Mouse (Mus musculus): ENCODE data around the gene Ankra2. TPM values are rescaled to one million over a fixed set of nuclear protein-coding genes. Genes with fewer than 3 reads are reported as not detected.

The Ankra2 gene
- polyA plus RNA-seq (2014; fragmentation: Nextera tagmentation; extraction: Ambion mirVana): 19.4 and 20.2 TPM in 2 replicates

- H3K9me3 ChIP-seq (ENCODE audit: control insufficient read depth, low read length): no peaks in the 10 kb centered on the region
- peak within 1 kb of the TSS; percentile 72 for H3K4me3 ChIP-seq (ENCODE audit: low read depth, low read length)
- H3K4me1 ChIP-seq (replicated peaks; ENCODE audit: control insufficient read depth, insufficient read depth, low read length): peaks cover 15% of the 10 kb centered on the region
- H3K27ac ChIP-seq (ENCODE audit: low read depth, low read length): peak within 1 kb of the TSS; percentile 83
- peak within 1 kb of the TSS; percentile 93 for H3K4me2 ChIP-seq
- ATAC-seq (replicated peaks; ENCODE audit: low FRiP score) (peak; percentile 98), DNase-seq (ENCODE audit: low spot score) (peak; percentile 99)
- peak within 1 kb of the TSS; percentile 81 for H3K9ac ChIP-seq (ENCODE audit: low read depth, low read length)
- peaks cover 9% of the 10 kb centered on the region; the same call in 1 of the 2 replicates for H3K36me3 ChIP-seq (ENCODE audit: control insufficient read depth, insufficient read depth, low read length)
- WGBS: under 1% methylated on average over 71 of the region's 71 CpGs
- no peaks in the 10 kb centered on the region for H3K27me3 ChIP-seq (replicated peaks; ENCODE audit: control insufficient read depth, insufficient read depth, low read length)
These were observed at the start of gene Ankra2, which contains the start of gene Utp15 for GRCm38 (mm10) chr13:98262636-98263457. Gene Ankra2, plus strand, starts transcription at chr13:98263074. Gene Utp15, minus strand, starts transcription at chr13:98263041.

GRCm38 (mm10) chr13:98222848-98223247, 40.0 kb upstream of the Ankra2 start:
- ATAC-seq (replicated peaks; ENCODE audit: low FRiP score) (no peak), DNase-seq (ENCODE audit: low spot score) (no peak)
- WGBS: 41% methylated on average over 12 of the region's 12 CpGs
- Histone ChIP-seq H3K9ac (ENCODE audit: low read depth, low read length) (no peak overlapping the region), H3K4me2 (no peak overlapping the region), H3K4me3 (ENCODE audit: low read depth, low read length) (no peak overlapping the region), H3K27me3 (replicated peaks; ENCODE audit: control insufficient read depth, insufficient read depth, low read length) (no peaks in the 10 kb centered on the region), H3K36me3 (ENCODE audit: control insufficient read depth, insufficient read depth, low read length) (no peaks in the 10 kb centered on the region), H3K4me1 (replicated peaks; ENCODE audit: control insufficient read depth, insufficient read depth, low read length) (no peaks in the 10 kb centered on the region), H3K9me3 (ENCODE audit: control insufficient read depth, low read length) (no peaks in the 10 kb centered on the region), H3K27ac (ENCODE audit: low read depth, low read length) (no peak overlapping the region)

- WGBS: 74% methylated on average over 2 of the region's 2 CpGs
- Histone ChIP-seq H3K4me3 (ENCODE audit: low read depth, low read length) (no peak overlapping the region), H3K27ac (ENCODE audit: low read depth, low read length) (no peak overlapping the region), H3K9ac (ENCODE audit: low read depth, low read length) (no peak overlapping the region), H3K9me3 (ENCODE audit: control insufficient read depth, low read length) (no peaks in the 10 kb centered on the region), H3K4me2 (no peak overlapping the region), H3K36me3 (ENCODE audit: control insufficient read depth, insufficient read depth, low read length) (no peaks in the 10 kb centered on the region), H3K4me1 (replicated peaks; ENCODE audit: control insufficient read depth, insufficient read depth, low read length) (no peaks in the 10 kb centered on the region), H3K27me3 (replicated peaks; ENCODE audit: control insufficient read depth, insufficient read depth, low read length) (no peaks in the 10 kb centered on the region)
- no peak for DNase-seq (ENCODE audit: low spot score)
- ATAC-seq (replicated peaks; ENCODE audit: low FRiP score): no peak
These were observed 36.6 kb upstream of the Ankra2 start for GRCm38 (mm10) chr13:98226225-98226624.

- H3K4me3 ChIP-seq (ENCODE audit: low read depth, low read length): no peak overlapping the region
- no peak overlapping the region for H3K9ac ChIP-seq (ENCODE audit: low read depth, low read length)
- ATAC-seq (replicated peaks; ENCODE audit: low FRiP score): no peak
- no peaks in the 10 kb centered on the region for H3K27me3 ChIP-seq (replicated peaks; ENCODE audit: control insufficient read depth, insufficient read depth, low read length)
- no peak for DNase-seq (ENCODE audit: low spot score)
- H3K27ac ChIP-seq (ENCODE audit: low read depth, low read length): no peak overlapping the region
- H3K9me3 ChIP-seq (ENCODE audit: control insufficient read depth, low read length): no peaks in the 10 kb centered on the region
- no peaks in the 10 kb centered on the region for H3K4me1 ChIP-seq (replicated peaks; ENCODE audit: control insufficient read depth, insufficient read depth, low read length)
- no peak overlapping the region for H3K4me2 ChIP-seq
- 84% methylated on average over 1 of the region's 1 CpGs for WGBS
- H3K36me3 ChIP-seq (ENCODE audit: control insufficient read depth, insufficient read depth, low read length): no peaks in the 10 kb centered on the region
These were observed 32.4 kb upstream of the Ankra2 start for GRCm38 (mm10) chr13:98230511-98230910.

- H3K4me2 ChIP-seq: no peak overlapping the region
- ATAC-seq (replicated peaks; ENCODE audit: low FRiP score): no peak
- H3K4me1 ChIP-seq (replicated peaks; ENCODE audit: control insufficient read depth, insufficient read depth, low read length): no peaks in the 10 kb centered on the region
- no peak overlapping the region for H3K27ac ChIP-seq (ENCODE audit: low read depth, low read length)
- H3K4me3 ChIP-seq (ENCODE audit: low read depth, low read length): no peak overlapping the region
- H3K9me3 ChIP-seq (ENCODE audit: control insufficient read depth, low read length): no peaks in the 10 kb centered on the region
- no peak for DNase-seq (ENCODE audit: low spot score)
- no peaks in the 10 kb centered on the region for H3K36me3 ChIP-seq (ENCODE audit: control insufficient read depth, insufficient read depth, low read length)
- H3K9ac ChIP-seq (ENCODE audit: low read depth, low read length): no peak overlapping the region
- no peaks in the 10 kb centered on the region for H3K27me3 ChIP-seq (replicated peaks; ENCODE audit: control insufficient read depth, insufficient read depth, low read length)
- 68% methylated on average over 6 of the region's 6 CpGs for WGBS
These were observed 27.4 kb upstream of the Ankra2 start for GRCm38 (mm10) chr13:98235451-98235850.

GRCm38 (mm10) chr13:98239978-98240641, 22.8 kb upstream of the Ankra2 start:
- H3K4me1 ChIP-seq (replicated peaks; ENCODE audit: control insufficient read depth, insufficient read depth, low read length): no peaks in the 10 kb centered on the region
- H3K27ac ChIP-seq (ENCODE audit: low read depth, low read length): no peak overlapping the region
- no peak overlapping the region for H3K4me2 ChIP-seq
- H3K9ac ChIP-seq (ENCODE audit: low read depth, low read length): no peak overlapping the region
- WGBS: 18% methylated on average over 12 of the region's 12 CpGs
- no peak overlapping the region for H3K4me3 ChIP-seq (ENCODE audit: low read depth, low read length)
- no peaks in the 10 kb centered on the region for H3K9me3 ChIP-seq (ENCODE audit: control insufficient read depth, low read length)
- no peaks in the 10 kb centered on the region for H3K36me3 ChIP-seq (ENCODE audit: control insufficient read depth, insufficient read depth, low read length)
- ATAC-seq (replicated peaks; ENCODE audit: low FRiP score) (no peak), DNase-seq (ENCODE audit: low spot score) (no peak)
- H3K27me3 ChIP-seq (replicated peaks; ENCODE audit: control insufficient read depth, insufficient read depth, low read length): no peaks in the 10 kb centered on the region

GRCm38 (mm10) chr13:98241531-98242282, 21.2 kb upstream of the Ankra2 start:
- H3K4me1 ChIP-seq (replicated peaks; ENCODE audit: control insufficient read depth, insufficient read depth, low read length): no peaks in the 10 kb centered on the region
- H3K36me3 ChIP-seq (ENCODE audit: control insufficient read depth, insufficient read depth, low read length): no peaks in the 10 kb centered on the region
- H3K4me3 ChIP-seq (ENCODE audit: low read depth, low read length): no peak overlapping the region
- no peak overlapping the region for H3K4me2 ChIP-seq
- no peaks in the 10 kb centered on the region for H3K27me3 ChIP-seq (replicated peaks; ENCODE audit: control insufficient read depth, insufficient read depth, low read length)
- no peak overlapping the region for H3K27ac ChIP-seq (ENCODE audit: low read depth, low read length)
- no peaks in the 10 kb centered on the region for H3K9me3 ChIP-seq (ENCODE audit: control insufficient read depth, low read length)
- WGBS: 67% methylated on average over 9 of the region's 9 CpGs
- DNase-seq (ENCODE audit: low spot score) (no peak), ATAC-seq (replicated peaks; ENCODE audit: low FRiP score) (no peak)
- H3K9ac ChIP-seq (ENCODE audit: low read depth, low read length): no peak overlapping the region

GRCm38 (mm10) chr13:98244571-98245350, 18.1 kb upstream of the Ankra2 start:
- H3K4me2 ChIP-seq: no peak overlapping the region
- DNase-seq (ENCODE audit: low spot score) (no peak), ATAC-seq (replicated peaks; ENCODE audit: low FRiP score) (no peak)
- H3K27me3 ChIP-seq (replicated peaks; ENCODE audit: control insufficient read depth, insufficient read depth, low read length): no peaks in the 10 kb centered on the region
- H3K9me3 ChIP-seq (ENCODE audit: control insufficient read depth, low read length): no peaks in the 10 kb centered on the region
- no peaks in the 10 kb centered on the region for H3K4me1 ChIP-seq (replicated peaks; ENCODE audit: control insufficient read depth, insufficient read depth, low read length)
- peaks cover 2% of the 10 kb centered on the region; the same call in 1 of the 2 replicates for H3K36me3 ChIP-seq (ENCODE audit: control insufficient read depth, insufficient read depth, low read length)
- H3K9ac ChIP-seq (ENCODE audit: low read depth, low read length): no peak overlapping the region
- H3K4me3 ChIP-seq (ENCODE audit: low read depth, low read length): no peak overlapping the region
- WGBS: 73% methylated on average over 5 of the region's 5 CpGs
- no peak overlapping the region for H3K27ac ChIP-seq (ENCODE audit: low read depth, low read length)

Data from liver, embryonic 11.5 days (tissue).